Mouse (Mus musculus) heart, adult 9 months (tissue): Measurements from ENCODE around the gene Dpy19l3.
A peak's percentile ranks its signal among the peaks of the same experiment; 100 is the strongest.

Source experiments
- DNase-seq, 2 experiments: peaks; one replicate each; pipeline ENCODE4 v3.0.0; 2022; ENCODE audit warnings: low spot score in 2 of 2

Dpy19l3 gene

GRCm38 (mm10) chr7:35750873-35751272 lies 3.4 kb downstream of the Dpy19l3 start:
- no peak for DNase-seq

- DNase-seq: no peak
Measured at GRCm38 (mm10) chr7:35747397-35747964, 6.8 kb downstream of the Dpy19l3 start.

- DNase-seq: no peak
Measured at GRCm38 (mm10) chr7:35746686-35747396, 7.4 kb downstream of the Dpy19l3 start.

GRCm38 (mm10) chr7:35745281-35745702 lies 9.0 kb downstream of the Dpy19l3 start:
- no peak for DNase-seq

GRCm38 (mm10) chr7:35744771-35745170 lies 9.5 kb downstream of the Dpy19l3 start:
- DNase-seq: no peak

GRCm38 (mm10) chr7:35742310-35742709 lies 11.9 kb downstream of the Dpy19l3 start:
- DNase-seq: no peak

- DNase-seq: no peak
Measured at GRCm38 (mm10) chr7:35741858-35742257, 12.4 kb downstream of the Dpy19l3 start.

GRCm38 (mm10) chr7:35740489-35741230 lies 13.6 kb downstream of the Dpy19l3 start:
- peak in 1 of 2 experiments; percentile 13 for DNase-seq

- no peak for DNase-seq
Measured at GRCm38 (mm10) chr7:35738871-35739270, 15.4 kb downstream of the Dpy19l3 start.

- DNase-seq: no peak
Measured at GRCm38 (mm10) chr7:35733313-35734050, 20.8 kb downstream of the Dpy19l3 start.

- no peak for DNase-seq
Measured at GRCm38 (mm10) chr7:35732585-35733059, 21.6 kb downstream of the Dpy19l3 start.

- peak; percentile 7 to 27 for DNase-seq
Measured at GRCm38 (mm10) chr7:35729621-35730031, 24.6 kb downstream of the Dpy19l3 start.

GRCm38 (mm10) chr7:35728376-35728775 lies 25.9 kb downstream of the Dpy19l3 start:
- no peak for DNase-seq

GRCm38 (mm10) chr7:35723035-35723434 lies 31.2 kb downstream of the Dpy19l3 start:
- DNase-seq: no peak

GRCm38 (mm10) chr7:35718421-35719178 lies 35.7 kb downstream of the Dpy19l3 start:
- no peak for DNase-seq

GRCm38 (mm10) chr7:35710366-35710765 lies 43.9 kb downstream of the Dpy19l3 start:
- no peak for DNase-seq

GRCm38 (mm10) chr7:35708101-35708500 lies 46.2 kb downstream of the Dpy19l3 start:
- no peak for DNase-seq

- no peak for DNase-seq
Measured at GRCm38 (mm10) chr7:35699005-35699404, 55.2 kb downstream of the Dpy19l3 start.

GRCm38 (mm10) chr7:35698073-35698472 lies 56.2 kb downstream of the Dpy19l3 start:
- DNase-seq: no peak

GRCm38 (mm10) chr7:35692641-35693040 lies 61.6 kb downstream of the Dpy19l3 start:
- no peak for DNase-seq

GRCm38 (mm10) chr7:35692117-35692516 lies 62.1 kb downstream of the Dpy19l3 start:
- DNase-seq: no peak
